Mouse (Mus musculus) embryo, embryonic 11 days (tissue): ENCODE results near the gene Ccnjl.

Experiments
- DNase-seq: peaks from one replicate; pipeline ENCODE4 v3.0.0-alpha.2; 2015

The Ccnjl gene

DNA sequence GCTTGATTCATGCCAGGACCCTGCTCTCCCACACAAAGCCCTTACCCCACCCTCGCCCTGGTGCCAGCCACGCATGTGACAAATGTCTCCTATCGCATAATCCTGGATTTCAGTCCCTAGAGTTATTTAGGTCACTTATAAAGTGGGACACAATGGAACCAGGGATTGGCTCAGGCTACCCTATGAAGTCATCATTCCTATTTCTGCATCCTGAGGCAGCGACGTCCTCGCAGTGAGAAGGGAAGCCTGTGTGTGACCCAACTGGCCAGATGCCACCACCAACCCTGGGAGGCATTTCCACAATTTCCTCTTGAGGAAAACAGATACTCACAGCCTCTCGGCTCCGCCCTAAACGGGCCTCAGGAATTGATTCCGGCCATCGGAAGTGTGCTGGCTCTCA is 41.0 kb downstream of the Ccnjl start:
- no peak for DNase-seq

DNA sequence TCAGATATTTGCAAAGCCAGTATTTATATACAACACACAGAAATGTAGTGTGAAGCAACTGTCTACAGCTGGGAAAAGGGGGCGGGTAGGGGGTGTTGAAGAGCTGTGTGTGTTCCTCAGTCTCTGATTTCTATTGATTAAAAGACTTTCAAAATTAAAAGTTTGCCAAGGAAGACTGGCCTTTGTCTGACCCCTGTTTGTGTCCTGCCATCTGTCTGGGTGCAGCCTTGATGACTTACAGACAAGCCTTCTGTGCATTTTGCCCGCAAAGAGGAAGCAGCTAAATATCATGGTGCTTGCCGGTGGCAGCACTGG is 46.4 kb downstream of the Ccnjl start:
- no peak for DNase-seq

DNA sequence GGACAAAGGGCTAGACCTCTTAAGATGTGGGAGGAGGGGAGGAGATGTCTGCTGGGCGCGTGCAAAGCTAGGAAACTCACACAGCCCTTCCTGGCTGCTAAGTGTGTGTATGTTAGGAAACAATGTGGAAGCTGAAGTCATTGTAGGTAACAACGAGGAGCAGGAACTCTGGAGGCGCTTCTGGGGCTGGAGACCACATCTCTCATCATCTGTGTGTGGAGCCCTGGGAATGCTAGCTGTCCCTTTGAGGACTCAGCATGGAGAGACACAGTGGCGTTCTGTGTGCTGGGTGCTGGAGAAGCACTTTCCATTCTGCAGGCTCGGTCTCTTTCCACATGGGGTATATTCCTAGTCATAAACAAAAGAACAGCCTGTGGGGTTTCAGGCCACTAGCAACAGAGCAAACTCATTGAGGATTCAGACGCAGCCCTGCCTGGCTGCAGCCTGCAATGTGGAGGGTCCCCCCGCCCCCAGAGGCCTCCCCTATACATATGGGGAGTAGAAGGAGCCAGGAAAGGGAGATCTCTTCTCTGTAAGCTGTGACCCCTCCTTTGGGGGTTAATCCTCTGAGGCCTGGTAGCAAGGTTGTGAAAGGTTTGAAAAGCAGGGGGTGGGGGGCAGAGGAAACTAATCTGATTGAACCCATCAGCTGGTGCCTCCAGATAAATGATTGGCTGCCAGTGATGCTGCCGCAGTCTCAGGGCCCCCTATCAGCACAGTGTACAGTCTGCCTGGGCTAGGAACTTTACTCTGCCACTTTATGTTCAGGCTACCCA is 47.0 kb downstream of the Ccnjl start:
- peak; percentile 77 for DNase-seq

DNA sequence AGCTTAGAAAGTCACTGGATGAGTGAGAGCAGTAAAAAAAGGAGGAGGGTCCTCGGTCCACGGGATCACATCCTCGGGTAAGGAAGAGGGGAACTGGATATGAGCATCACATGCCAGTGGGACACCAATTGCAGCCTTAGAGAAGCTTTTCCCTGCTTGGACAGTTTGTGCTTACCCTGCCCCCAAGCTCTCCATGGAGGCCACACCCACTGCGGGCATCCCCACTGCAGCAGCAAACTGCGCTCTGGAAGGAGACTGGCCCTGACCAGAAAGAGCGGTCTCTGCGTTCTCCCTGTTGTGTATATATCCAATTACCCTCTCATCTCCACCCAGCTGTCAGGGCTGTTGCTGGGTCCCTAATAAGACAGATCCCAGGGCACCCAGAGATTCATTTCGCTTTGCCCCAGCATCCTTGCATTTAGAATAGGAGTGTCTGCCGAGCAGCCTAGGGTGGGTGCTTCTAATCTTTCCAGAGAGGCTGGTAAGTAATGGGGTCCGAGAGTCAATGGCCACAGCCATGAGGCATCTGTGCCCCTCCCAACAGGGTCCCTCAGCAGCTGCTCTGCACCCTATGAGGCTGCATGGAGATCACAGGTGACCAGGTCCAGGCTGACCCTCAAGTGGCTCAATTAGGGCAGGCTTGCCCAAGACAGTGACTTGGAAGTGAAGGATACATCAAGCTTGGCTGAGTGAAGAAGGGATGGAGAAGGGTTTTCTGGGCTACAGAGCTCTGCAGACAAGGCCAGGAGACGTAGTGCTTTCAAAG is 49.3 kb downstream of the Ccnjl start:
- peak; percentile 36 for DNase-seq

DNA sequence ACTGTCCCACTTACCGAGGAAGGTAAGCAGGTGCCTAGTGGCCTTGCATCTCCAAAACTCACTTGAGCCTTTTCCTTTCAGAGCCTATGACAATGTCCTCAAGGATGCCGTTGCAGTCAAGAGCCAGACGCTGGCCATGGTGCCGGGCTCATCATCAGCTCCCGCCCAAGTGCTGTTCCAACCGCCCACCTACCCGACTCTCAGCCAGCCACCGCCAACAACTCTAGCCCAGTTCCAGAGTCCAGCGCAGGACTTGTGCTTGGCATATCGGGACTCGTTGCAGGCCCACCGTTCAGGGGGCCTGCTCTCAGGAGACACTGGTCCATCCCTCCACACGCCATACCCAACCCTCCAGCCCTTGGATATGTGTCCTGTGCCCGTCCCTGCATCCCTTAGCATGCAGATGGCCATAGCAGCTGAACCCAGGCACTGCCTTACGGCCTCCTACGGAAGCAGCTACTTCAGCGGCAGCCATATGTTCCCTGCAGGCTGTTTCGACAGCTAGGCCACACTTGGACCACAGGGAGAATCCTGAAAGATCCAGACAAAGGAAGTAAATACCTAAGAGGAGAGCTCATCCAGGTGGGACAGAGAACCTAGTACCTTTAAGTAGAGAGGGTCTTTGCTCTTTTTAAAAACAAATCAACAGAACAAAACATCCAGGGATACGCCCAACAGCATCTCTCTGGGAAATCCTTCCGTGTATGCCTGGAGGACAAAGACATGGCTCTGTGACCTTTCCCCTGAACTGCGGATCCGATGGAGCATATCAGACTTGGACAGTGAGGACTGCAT is 56.8 kb downstream of the Ccnjl start:
- DNase-seq = no peak

DNA sequence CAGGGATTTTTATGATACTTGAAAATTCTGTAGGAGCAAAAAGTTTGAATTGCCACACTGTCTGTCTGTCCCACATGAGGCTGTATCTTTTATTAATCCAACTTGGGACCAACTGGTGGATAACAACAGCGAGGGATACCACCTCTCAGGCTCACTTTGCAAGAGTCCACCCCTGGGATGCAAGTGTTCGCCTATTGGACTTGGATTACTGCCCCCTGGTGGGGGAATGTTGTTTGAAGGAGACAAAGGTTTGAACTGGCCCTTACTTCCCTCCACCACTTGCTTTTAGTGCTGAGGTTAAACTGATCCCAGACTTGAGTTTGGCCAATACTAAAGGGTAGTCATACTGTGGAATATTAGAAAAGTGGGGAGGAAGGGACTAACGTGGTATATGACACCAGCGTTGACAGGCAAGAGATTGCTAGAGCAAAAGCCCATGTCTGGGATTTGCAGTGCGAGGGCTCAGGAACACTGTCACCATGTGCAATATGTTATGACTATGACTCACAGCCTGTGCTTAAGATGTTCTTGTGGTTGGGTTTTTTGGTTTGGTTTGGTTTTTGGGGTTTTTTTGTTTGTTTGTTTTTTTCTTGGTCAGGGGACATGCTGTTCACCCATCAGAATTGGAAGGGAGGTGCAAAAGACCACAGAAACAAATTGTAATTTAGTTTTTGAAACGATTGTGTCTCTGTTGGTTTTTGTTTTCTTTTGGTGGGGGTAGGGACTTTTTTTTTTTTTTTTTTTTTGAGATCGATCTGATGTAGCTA is 57.9 kb downstream of the Ccnjl start, which contains the start of gene 4933415A04Rik:
TSS of gene 4933415A04Rik (plus strand) at position 717 of the 767 bp plus-strand sequence.
- DNase-seq = peak; percentile 88

DNA sequence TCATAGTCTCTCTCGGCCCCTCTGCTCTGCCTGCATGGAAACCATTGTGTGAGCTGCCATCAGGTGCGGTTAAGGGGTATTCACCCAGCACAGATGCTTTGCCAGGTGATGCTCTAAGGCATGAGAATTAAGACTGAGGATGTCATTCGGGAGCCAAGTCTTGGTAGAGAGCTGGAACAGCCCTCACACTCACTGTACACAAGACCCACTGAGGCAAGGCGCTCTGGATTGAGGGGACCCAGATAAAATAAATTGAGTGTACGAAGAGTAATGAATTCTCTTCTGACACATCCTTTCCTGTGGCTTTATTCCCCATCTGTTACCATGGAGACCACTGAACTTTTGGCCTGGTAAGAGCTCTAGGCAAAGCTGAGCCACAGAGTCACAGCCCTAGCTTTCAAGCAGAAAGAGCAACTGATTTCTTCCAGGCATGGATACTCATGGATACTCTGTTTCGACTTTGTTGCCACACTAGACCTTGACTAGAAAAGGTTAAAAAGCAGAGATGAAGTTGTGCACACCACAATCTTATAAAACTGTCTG is 61.0 kb downstream of the Ccnjl start:
- peak; percentile 64 for DNase-seq

DNA sequence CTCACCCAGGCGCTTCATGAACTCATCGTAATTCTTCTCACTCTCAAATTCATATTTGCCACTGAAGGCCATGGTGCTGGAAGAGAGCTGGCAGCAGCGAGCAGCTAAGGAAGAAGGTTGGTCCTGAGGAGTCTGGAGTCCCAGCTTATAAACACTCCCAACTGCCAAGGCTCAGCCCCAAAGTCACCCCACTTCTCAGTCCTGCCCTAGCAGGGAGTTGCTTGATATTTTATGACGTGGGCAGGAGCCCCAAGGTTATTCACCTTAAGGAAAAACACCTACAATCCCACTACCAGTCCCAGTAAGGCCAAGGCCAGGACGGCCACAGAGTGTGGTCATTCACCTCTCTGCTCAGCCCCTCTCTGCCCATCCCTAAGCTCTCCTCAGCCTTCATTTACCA is 72.9 kb downstream of the Ccnjl start, which contains the start of gene Fabp6:
TSS of gene Fabp6 (minus strand) at position 101 of the 400 bp plus-strand sequence.
- DNase-seq = no peak

DNA sequence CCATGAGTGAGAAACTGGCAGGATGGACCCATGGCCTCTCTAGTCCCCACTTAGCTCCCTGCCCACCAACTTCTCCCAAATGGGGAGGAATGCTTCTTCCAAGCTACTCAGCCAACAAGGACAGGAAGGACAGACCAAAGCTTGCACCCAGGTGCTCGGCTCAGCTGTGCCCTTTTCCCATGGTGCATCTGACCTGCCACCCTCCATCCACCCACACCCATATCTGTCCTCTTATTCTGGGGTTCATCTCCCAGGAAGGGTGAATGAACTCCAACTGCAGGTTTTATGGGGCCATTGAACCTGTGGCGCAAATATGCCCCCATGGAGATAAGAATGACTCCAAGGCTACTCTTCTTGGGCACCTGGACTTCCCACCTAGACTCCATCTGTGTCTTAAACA is 75.6 kb downstream of the Ccnjl start:
- DNase-seq = no peak

DNA sequence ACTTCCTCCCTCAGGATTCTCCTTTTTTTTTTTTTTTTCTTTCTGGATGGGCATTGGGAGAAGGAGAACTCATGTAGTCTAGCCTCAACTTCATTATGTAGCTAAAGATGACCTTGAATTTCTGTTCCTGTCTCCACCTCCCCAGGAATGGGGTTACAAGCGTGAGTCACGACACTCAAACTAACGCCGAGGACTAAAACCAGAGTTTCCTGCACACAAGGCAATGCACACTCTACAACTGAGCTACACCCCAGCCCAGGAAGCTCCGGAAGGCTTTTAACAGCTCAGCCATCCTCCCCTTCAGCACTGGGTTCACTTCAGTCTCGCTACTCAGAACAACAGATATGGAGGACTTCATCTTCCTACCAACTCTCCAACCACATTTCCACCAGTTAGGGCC is 76.3 kb downstream of the Ccnjl start:
- DNase-seq = no peak

DNA sequence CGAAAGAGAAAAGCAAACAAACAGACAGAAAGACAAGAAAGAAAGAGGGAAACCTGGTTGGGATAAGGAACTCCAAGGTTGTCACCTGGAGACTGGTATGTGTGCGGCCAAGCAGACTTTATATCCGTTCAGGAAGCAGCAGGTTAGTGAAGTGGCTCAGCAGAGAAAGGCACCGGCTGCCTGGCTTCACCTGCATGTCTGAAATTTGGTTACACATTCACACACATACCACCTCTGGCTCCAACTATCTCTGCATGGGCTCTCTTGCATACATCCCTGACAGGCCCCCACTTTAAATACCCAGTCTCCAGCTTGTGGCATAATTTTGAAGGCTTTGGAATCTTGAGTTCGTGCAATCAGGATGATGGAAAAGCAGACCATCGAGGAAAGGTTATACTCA is 77.3 kb downstream of the Ccnjl start:
- no peak for DNase-seq

DNA sequence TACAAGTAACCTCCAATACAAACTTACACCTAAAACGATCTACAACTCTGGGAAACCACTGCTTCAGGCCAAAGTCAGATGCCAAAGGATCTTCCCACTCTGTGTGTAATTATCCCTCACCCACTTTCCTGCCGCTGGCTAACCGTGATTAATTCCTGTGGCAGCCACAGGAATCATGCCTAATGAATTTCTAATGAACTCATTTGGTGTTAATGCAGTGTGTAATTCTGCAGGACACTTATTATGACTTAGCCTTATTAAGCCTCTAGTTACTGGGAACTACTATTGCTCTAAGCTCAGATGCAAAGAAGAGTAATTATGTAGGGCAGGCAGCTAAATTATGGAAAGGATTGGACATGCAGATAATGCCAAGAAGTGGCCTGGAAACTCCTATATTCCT is 79.9 kb downstream of the Ccnjl start:
- no peak for DNase-seq

DNA sequence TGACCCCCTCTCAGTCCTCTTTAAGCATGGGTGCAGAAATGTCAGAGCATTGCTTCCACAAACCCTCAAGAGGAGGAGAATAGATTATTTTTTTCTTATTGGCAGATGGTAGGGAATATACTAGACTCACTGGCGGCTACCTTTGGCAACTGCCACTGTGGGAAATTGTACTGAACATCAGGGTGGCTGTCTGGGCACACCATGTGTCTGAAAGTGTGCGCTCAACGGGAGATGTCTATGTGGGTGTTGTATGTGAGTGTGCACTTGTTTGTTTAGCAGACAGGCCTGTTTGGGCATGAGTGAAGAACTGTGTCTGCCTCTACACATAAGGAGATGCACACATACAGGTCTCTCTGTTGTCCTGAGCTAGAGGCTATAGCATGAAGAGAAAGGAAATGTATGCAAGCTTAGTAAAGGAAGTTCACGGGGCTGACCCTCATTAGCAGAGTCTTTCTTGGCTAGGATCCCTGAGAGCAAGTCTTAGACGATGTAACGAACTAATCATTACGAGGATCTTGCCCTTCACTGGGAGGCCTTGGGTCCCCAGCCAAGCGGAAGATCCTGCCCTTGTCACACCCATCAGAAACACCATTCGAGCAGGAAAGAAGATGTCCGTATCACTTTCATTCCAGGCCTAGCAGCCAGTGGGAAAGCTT is 81.5 kb downstream of the Ccnjl start:
- no peak for DNase-seq

DNA sequence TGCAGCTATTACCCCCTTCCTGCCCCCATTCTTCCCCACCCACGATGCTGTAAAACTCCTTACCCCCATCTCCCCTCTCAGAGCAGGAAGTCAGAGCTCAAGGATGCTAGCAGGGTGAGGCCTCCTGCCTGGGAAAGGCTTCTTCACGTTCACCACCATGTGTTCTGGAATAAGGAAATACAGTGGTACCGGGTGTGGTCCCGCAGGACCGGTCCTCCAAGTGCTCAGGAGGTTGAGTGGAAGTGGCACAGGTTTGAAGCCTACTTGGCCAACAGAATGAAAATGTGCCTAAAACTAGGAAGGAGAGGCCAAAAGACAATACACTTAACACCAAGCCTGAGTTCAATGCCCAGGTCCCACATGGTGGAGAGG is 82.1 kb downstream of the Ccnjl start:
- DNase-seq = no peak

DNA sequence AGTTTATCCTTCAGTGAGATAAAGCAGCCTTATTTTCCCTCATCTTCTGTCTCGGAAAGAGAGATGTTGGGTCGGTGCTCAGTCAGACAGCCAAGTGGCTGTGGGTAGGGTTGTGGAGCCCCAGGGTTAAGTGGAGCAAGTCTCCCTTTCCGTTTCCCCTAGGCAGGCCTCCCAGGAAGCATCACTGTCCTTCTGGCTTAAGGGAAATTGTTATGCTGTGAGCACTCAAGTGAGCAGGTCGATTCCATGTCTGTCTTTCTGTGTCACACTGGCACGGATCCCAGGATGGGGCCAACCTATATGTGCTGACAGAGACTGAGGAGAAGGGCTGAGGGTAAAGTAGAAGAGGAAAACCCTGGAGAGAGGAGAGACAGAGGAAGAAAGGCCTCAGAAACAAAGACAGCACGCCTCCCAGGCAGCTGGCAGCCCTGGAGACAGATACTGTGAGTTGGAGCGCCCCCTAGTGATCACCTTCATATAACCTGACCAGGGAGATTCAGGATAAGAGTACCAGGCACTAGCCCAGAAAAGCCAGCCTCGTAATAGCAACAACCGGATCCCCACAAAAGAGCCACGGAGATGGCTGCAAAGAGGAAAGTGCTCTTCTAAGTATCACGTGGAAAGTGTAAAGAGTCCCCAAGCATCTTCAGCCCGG is 84.4 kb downstream of the Ccnjl start:
- peak; percentile 93 for DNase-seq

DNA sequence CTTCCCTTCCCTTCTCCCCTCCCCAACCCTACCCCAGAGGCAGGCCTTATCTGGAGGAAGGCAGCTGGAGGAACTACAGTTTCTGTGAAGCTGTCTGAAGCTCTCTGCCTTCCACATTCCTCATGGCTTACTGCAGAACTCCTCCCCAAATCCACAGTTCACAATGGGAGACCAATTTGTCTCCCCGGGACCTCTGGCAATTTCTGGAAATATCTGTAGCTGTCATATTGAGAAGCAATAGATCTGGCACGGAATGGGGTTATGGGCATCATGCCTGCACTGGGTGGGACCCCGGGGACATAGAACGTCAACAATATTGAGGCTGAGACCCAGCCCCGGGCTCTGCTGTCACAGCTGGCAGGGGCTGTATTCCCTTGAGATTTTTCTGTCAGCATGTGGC is 89.3 kb downstream of the Ccnjl start:
- DNase-seq = no peak

DNA sequence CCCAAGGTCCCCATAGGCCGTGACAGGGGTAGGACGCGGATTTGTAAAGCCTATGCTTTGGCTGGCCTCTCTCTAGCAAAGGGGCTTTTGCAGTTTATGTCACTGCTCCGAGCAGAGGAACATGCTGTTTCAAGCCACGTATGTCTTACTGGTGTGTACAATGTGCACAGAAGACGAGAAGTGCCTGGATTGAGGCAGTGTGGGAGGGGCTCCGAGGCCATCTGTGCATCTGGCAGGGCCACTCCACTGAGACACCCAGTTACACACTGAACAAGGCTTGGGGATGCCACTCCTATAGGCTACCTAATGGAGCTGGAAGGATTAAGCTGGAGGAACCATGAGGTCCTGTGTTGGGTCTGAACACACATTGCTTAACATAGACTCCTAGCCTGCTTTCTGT is 89.8 kb downstream of the Ccnjl start:
- DNase-seq = no peak

DNA sequence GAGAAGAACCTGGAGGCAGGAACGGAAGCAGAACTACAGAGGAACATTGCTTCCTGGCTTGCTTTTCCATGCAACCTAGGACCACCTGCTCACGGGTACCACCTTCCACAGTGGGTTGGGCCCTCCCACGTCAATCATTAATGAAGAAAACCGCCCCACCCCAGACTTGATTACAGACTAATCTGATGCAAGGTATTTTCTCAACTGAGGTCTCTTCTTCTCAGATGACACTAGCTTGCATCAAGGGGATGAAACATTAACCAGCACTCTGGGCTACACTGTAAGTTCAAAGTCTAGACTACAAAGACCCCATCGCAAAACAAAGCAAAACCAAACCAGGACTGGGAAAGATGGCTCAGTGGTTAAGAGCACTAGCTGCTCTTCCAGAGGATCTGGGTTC is 93.2 kb downstream of the Ccnjl start:
- DNase-seq = no peak

DNA sequence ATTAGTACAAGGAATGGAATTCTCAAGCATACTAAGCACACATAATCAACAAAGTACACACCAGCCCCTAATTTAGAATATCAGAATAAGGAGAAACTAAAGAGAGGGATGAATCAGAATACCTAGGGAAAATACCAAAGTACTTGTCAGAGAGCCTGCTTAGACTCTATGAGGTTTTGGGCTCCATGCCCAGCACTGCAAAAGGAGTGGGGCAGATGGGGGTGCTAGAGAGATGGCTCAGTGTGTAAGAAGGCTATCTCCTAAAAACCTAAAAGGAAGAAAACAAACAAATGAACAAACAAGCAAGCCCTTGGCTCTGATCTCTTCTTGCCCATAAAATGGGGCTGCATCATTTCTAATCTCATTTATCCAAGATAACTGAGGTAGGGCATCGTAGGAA is 95.8 kb downstream of the Ccnjl start:
- DNase-seq = no peak

DNA sequence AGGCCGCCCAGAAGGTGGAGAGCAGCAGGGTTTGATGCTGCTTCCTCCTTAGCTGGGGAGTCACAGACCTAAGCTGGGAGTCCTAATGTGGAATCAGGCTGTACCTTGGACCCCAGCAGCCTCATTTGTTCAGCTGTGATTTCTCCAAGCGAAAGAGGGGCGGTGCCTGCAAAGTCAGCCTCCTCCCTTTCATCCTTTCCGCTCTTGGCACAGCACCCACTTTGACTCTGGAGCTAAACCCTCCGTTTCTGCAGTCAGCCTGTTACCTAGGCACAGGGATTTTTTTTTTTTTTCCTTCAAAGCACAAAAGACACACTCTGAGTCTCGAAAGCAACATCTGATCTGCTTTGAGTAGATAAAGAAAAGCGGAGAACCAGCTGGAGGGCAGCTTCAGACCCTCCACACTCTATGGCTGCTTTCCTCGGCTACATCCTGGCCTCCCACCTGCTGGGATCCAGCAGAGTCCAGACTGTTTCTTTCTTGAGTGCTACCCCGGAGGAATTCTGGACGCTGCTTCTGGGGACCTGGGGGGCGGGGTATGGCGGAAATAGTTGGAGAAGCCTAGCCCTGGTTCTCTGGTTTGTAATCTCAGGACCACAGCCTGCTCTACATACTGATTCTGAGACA is 97.8 kb downstream of the Ccnjl start:
- DNase-seq = peak; percentile 53
